Mouse (Mus musculus) cerebellum, adult 2 months (tissue): Measurements from ENCODE around the gene Lmx1b. TPM values are rescaled to one million over a fixed set of nuclear protein-coding genes. Genes with fewer than 3 reads are reported as not detected.
A peak's percentile ranks its signal among the peaks of the same experiment; 100 is the strongest.

Experiments
- DNase-seq, 2 experiments: peaks; one replicate each; pipeline ENCODE4 v3.0.0; 2021
- H3K27ac ChIP-seq: fragments of 200-500 bp; 2 replicates; pipeline ENCODE4 v1.5.1; 2012; ENCODE audit warnings: low read length, control low read depth, inconsistent platforms; ENCODE audit not compliant: insufficient read depth
- H3K27me3 ChIP-seq: fragments of 200-500 bp; 2 replicates; pipeline ENCODE4 v1.6.1; 2012; ENCODE audit warnings: inconsistent platforms, mild to moderate bottlenecking, low read length, moderate library complexity; ENCODE audit not compliant: control insufficient read depth, insufficient read depth
- H3K4me1 ChIP-seq: fragments of 200-500 bp; 2 replicates; pipeline ENCODE4 v1.6.1; 2011; ENCODE audit warnings: low read length; ENCODE audit not compliant: control insufficient read depth, insufficient read depth
- H3K4me3 ChIP-seq: fragments of 200-500 bp; replicated peaks from 2 replicates; pipeline ENCODE3; 2011; ENCODE audit warnings: mild to moderate bottlenecking, low read depth, low read length, control low read depth; ENCODE audit not compliant: insufficient read depth
- CTCF ChIP-seq: fragments of 200-500 bp; IDR thresholded peaks from 2 replicates; pipeline ENCODE4 v1.5.1; 2011; ENCODE audit warnings: low read depth, mild to moderate bottlenecking, control low read depth, low read length, moderate library complexity, borderline replicate concordance; ENCODE audit not compliant: insufficient read depth
- POLR2A ChIP-seq: fragments of 200-500 bp; IDR thresholded peaks from 2 replicates; pipeline ENCODE4 v1.6.1; 2011; ENCODE audit warnings: low read length, control low read depth, borderline replicate concordance; ENCODE audit not compliant: insufficient read depth
- WGBS: fragments of 180-500 bp; shearing (Covaris S2); methylation state at CpG from one replicate; pipeline ENCODE4 v1.1.7; 2018; 5-methylcytosine and 5-hydroxymethylcytosine counted together
- polyA plus RNA-seq: library from polyadenylated mRNA; depleted of rRNA; stranded (reverse); fragments of >200 nt; gene quantifications from 2 replicates; pipeline ENCODE4 v1.2.3, GENCODE M21; 2012

Gene Lmx1b
- polyA plus RNA-seq, 1 experiment: 0.84 TPM

DNA sequence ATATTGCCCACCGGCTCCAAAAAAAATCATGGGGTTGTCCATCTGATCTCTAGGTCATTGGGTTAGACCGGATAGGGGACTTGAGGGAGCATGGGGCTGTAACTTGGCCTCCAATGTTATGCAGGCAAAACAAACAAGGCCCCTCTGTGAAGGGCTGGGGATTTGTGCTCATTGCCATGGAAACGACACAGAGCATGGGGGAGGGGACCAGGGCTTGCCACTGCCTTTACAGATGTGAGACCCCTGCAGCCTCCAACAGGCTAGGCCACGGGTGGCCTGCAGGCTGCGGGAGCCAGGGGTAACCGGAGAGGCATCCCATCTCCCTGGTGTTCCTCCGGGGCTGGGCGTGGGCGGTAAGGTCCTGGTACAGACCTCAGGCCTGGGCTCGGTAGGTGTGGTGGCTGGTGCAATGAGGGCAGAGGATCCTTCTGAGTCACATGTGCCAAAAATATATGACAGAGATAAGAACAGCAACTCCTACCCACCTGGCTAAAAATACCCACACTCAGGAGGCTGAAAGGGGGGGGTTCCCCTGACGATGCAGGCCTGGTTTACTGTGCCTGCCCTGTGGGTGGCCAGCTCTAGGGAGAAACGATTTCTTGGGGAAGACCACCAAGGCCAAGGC, 47.3 kb downstream of the Lmx1b start:
- DNase-seq: no peak
- H3K4me1 ChIP-seq: no peaks in the 10 kb centered on the region

DNA sequence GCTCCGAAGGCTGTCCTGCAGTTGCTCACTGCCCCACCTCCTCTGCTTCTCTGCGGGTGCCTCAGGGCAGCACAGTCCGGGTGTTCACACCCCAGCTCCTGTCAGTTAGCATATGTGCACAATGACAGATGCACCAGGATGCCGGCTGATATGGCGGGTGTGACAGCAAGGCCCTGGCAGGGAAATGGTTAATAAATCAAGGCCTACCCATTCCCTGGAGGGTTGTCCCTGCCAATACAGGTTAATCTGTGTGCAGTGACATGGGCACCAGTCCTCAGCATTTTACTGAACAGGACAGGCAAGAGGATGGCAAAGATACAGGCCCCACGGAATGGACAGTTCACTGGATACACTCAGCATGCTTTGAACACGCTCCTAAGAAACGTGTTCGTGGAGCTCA, 51.0 kb downstream of the Lmx1b start:
- WGBS: 50% methylated on average over 9 of the region's 9 CpGs
- Histone ChIP-seq H3K4me3 (no peak overlapping the region), H3K27ac (no peak overlapping the region), H3K4me1 (no peaks in the 10 kb centered on the region), H3K27me3 (no peaks in the 10 kb centered on the region)
- DNase-seq: no peak
- TF ChIP-seq CTCF (no peak), POLR2A (no peak)

More for the DNA sequence above, 47.3 kb downstream of the Lmx1b start:
- TF ChIP-seq POLR2A: no peak
- TF ChIP-seq CTCF: no peak
- no peak overlapping the region for H3K4me3 ChIP-seq
- H3K27me3 ChIP-seq: no peaks in the 10 kb centered on the region
- no peak overlapping the region for H3K27ac ChIP-seq
- WGBS: 46% methylated on average over 12 of the region's 12 CpGs

DNA sequence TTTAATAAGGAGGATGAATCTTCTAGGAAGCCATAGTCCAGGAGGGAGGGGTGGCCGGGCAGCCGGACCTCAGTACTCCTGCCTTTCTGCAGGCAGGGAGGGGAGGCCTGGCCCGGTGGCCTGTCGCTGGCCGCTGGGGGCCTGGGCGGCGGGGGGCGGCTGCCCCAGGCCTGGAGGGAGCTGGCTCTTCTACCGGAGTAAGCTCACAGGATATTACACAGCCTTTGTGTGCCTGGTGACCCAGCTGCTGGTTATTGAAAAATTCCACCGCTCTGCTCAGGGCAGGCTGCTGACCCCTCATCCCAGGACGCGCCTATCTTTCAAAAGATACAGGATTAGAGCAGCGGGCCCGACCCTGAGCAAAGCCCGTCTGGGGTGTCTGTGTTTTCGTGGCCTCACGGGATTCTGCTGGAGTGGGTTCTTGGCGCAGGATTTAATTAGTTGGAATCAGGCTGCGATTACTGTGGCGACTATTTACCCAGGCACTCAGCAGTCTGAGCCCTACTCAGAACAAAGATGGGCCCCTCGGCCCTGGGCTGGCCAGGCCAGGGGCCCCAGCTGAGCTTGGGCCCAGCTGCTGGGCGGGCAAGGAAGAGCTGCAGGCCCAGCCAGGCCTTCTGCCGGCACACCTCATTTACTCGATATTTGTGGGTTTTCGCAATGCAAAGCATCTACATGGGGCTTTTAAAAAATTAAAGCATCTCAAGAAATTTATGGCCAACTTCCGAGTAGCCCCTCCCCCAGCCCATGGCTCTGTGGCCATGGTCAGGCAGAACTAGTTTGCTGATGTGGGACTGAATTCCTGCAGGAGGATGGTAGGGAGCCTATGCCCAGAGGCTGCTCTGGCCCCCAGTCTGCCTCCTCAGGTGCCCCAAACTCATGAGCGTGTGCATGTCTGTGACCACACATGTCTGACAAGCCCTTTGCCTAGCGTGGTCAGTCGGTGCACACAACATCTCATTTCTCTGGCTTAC, 55.1 kb downstream of the Lmx1b start:
- Histone ChIP-seq H3K4me1 (no peaks in the 10 kb centered on the region), H3K27ac (no peak overlapping the region), H3K27me3 (no peaks in the 10 kb centered on the region; the same call in 1 of the 2 replicates), H3K4me3 (no peak overlapping the region)
- no peak for DNase-seq
- WGBS: 33% methylated on average over 29 of the region's 29 CpGs
- TF ChIP-seq CTCF (no peak), POLR2A (no peak)

DNA sequence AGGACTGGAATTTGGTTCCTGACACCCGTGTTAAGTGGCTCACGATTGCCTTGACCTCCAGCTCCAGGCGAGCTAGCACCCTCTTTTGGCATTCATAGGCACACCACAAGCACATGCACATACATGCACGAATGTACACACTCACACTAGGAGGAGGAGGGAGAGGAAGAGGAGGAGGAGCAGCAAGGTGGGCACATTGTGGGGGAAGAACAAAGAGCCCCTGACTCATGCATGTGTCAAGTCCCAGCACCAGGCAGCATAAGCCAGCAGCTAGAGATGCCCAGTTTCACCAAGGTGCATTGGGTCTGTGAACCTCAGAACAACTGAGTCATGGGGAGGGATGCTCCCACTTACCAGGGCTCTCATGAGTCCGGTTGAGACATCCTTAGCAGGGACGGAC, 56.5 kb downstream of the Lmx1b start:
- H3K4me1 ChIP-seq: no peaks in the 10 kb centered on the region
- TF ChIP-seq POLR2A: no peak
- no peak for TF ChIP-seq CTCF
- H3K27ac ChIP-seq: no peak overlapping the region
- no peak for DNase-seq
- 36% methylated on average over 6 of the region's 6 CpGs for WGBS
- no peak overlapping the region for H3K4me3 ChIP-seq
- no peaks in the 10 kb centered on the region; the same call in 1 of the 2 replicates for H3K27me3 ChIP-seq

DNA sequence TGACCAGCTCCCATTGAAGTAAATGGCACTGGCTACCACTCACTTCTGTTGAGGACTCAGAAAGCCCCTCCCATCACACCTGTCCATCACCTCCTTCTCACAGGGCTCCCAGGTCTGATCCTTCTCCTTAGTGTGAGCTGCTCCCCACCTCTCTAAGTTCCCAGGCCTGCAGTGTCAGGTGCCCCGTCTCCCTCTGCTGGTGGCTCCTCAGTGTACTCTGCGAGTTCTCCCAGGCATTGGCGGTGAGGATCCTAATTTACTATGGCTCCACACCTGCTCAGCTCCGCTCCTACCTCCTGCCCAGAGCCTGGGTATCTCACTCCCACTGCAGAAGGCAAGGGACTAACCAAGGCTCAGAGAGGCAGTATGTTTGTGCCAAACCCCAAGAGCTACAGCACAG, 57.0 kb downstream of the Lmx1b start:
- Histone ChIP-seq H3K27me3 (no peaks in the 10 kb centered on the region; the same call in 1 of the 2 replicates), H3K27ac (no peak overlapping the region)
- no peak for DNase-seq

DNA sequence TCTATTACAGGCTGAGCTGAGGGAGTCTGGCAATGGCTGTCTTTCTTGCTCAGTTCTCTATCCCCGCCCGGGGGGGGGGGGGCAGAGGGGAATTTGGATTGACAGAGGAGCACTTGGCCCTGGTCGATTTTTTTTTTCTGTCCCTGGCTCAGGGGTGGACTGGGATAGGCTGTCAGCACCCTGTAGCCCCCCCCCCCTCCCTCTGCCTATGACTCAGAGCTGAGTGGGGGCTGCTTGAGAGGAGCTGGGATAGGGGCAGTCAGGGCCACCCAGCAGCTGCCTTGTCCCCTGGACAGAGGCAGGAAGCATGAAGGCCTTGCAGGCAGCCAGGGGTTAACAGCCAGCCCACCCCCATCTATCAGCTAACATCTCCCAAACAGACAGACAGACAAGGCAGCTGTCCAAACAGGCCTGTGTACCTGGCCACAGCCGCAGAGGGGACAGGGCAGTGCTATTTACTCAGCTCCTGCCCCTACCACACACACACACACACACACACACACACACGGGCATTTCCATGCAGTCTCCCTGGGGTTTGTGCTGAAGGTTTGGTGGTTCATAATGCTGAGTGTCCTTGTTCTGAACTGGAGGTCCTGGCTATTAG, 57.8 kb downstream of the Lmx1b start:
- H3K4me3 ChIP-seq: no peak overlapping the region
- TF ChIP-seq CTCF (no peak), POLR2A (no peak)
- H3K27ac ChIP-seq: no peak overlapping the region
- no peaks in the 10 kb centered on the region for H3K4me1 ChIP-seq
- 17% methylated on average over 5 of the region's 5 CpGs for WGBS
- no peak for DNase-seq
- no peaks in the 10 kb centered on the region; the same call in 1 of the 2 replicates for H3K27me3 ChIP-seq

More for the DNA sequence above, 57.0 kb downstream of the Lmx1b start:
- TF ChIP-seq CTCF (peak; percentile 39; the same call in 1 of the 2 replicates), POLR2A (no peak)
- H3K4me1 ChIP-seq: no peaks in the 10 kb centered on the region
- 18% methylated on average over 4 of the region's 4 CpGs for WGBS
- no peak overlapping the region for H3K4me3 ChIP-seq

DNA sequence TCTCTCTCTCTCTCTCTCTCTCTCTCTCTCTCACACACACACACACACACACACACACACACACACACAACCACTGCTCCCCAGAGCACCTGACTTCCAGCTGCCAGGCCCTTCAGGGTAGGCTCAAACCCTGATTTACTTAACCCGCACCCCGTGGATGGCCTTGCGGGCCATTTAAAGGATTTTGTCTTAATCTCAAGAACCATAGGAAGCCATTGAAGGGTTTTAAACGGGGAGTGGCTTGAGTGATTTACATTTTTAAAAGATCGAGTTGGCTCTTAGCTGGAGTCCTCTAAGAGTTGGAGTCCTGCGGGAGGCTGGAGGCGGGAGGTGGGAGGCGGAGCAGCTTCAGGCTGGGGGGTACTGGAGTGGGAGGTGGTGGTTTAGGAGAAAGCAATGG, 58.4 kb downstream of the Lmx1b start:
- no peak for TF ChIP-seq CTCF
- no peak for TF ChIP-seq POLR2A
- Histone ChIP-seq H3K27ac (no peak overlapping the region), H3K27me3 (no peaks in the 10 kb centered on the region; the same call in 1 of the 2 replicates), H3K4me3 (no peak overlapping the region), H3K4me1 (no peaks in the 10 kb centered on the region)
- 18% methylated on average over 8 of the region's 8 CpGs for WGBS
- no peak for DNase-seq
